Mouse (Mus musculus): ENCODE results near the gene Tbc1d8.

DNA sequence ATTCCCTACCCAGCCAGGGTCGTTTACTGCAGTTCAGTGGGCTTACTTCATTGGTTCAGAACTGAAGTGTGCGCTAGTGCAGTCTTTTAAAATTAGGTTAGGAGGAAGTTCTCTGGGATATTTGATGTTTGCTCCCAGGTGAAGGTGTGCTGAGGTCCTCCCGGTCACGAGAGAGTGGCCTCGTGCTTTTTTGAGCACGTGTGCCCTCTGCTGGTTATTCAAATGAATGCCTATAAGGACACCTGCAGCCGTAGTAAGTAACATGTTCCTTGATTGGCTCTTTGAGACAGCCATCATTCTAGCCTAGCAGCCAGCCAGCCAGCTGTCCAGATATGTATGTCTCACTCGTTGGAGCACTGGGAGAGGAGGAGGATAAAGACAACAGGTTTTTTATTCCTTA is 137.9 kb downstream of the Tbc1d8 start:
- TF ChIP-seq CTCF (IDR thresholded peaks at IDR 0.05) (peak; percentile 86), POLR2A (IDR thresholded peaks at IDR 0.05; ENCODE audit: insufficient read depth, low read depth, low read length) (no peak), EP300 (IDR thresholded peaks at IDR 0.05; ENCODE audit: insufficient read depth, low read depth, low read length) (0 out of 2 replicates have a peak, but pooled peaks have one; percentile 46)

All from heart, adult 2 months (tissue).